In genomic region chr3:18738946-18739345, GRCm38 (mm10) we compare ENCODE assay signal across 28 mouse cellular contexts.
"Had no signal": no experiment of that assay in that cellular context is flagged by ENCODE, and none has a peak within 500 bp of the region (broad histone marks: within the 10 kb centered on the region; RNA-seq: fewer than 3 reads in every experiment).

No protein-coding gene starts in this region.

- DNase-seq: left cerebral cortex, postnatal 4 days; liver; liver, embryonic 13.5 days; liver, postnatal 0 days; lung, adult 18-20 months; lung, adult 2 months; lung, embryonic 14.5 days; lung, postnatal 10 days; lung, postnatal 14 days; lung, postnatal 36 days; lung, postnatal 4 days; midbrain, embryonic 14.5 days had no signal

- H3K27ac ChIP-seq: limb, embryonic 10.5 days; limb, embryonic 12.5 days; limb, embryonic 13.5 days; limb, embryonic 15.5 days; liver, embryonic 12.5 days; liver, embryonic 13.5 days; liver, embryonic 14.5 days; liver, embryonic 15.5 days; lung, embryonic 15.5 days; macrophage; midbrain, embryonic 10.5 days; midbrain, embryonic 12.5 days; midbrain, embryonic 13.5 days; midbrain, embryonic 15.5 days; neural tube, embryonic 12.5 days had no signal

- H3K36me3 ChIP-seq: limb, embryonic 10.5 days; limb, embryonic 12.5 days; limb, embryonic 13.5 days; limb, embryonic 15.5 days; liver, embryonic 12.5 days; liver, embryonic 13.5 days; liver, embryonic 15.5 days; lung, embryonic 15.5 days; midbrain, embryonic 10.5 days; midbrain, embryonic 12.5 days; midbrain, embryonic 13.5 days; midbrain, embryonic 15.5 days; neural tube, embryonic 12.5 days had no signal

- H3K4me1 ChIP-seq: limb, embryonic 10.5 days; limb, embryonic 12.5 days; limb, embryonic 13.5 days; limb, embryonic 15.5 days; liver, embryonic 12.5 days; liver, embryonic 13.5 days; liver, embryonic 15.5 days; lung, embryonic 15.5 days; megakaryocyte, embryonic 14.5 days; midbrain, embryonic 10.5 days; midbrain, embryonic 12.5 days; midbrain, embryonic 13.5 days; midbrain, embryonic 15.5 days; neural tube, embryonic 12.5 days had no signal

- H3K27me3 ChIP-seq: limb, embryonic 12.5 days; limb, embryonic 13.5 days; limb, embryonic 15.5 days; liver, embryonic 12.5 days; liver, embryonic 13.5 days; liver, embryonic 15.5 days; lung, embryonic 15.5 days; megakaryocyte, embryonic 14.5 days; midbrain, embryonic 12.5 days; midbrain, embryonic 13.5 days; midbrain, embryonic 15.5 days; neural tube, embryonic 12.5 days had no signal

- H3K4me3 ChIP-seq: limb, embryonic 10.5 days; limb, embryonic 12.5 days; limb, embryonic 13.5 days; limb, embryonic 15.5 days; liver, embryonic 12.5 days; liver, embryonic 13.5 days; liver, embryonic 15.5 days; lung, embryonic 15.5 days; megakaryocyte, embryonic 14.5 days; midbrain, embryonic 10.5 days; midbrain, embryonic 12.5 days; midbrain, embryonic 13.5 days; midbrain, embryonic 15.5 days; myocyte; neural tube, embryonic 12.5 days had no signal
